Mouse (Mus musculus): ENCODE results near the gene Ptprg. TPM values are rescaled to one million over a fixed set of nuclear protein-coding genes. Genes with fewer than 3 reads are reported as not detected.
"Not testable (repeated sequence)": the region's sequence is repeated elsewhere in the genome, so short reads cannot be mapped to it uniquely, and the experiment has no call there.

Ptprg gene
- polyA plus RNA-seq, 1 experiment from 2014 or later: 55.8 TPM

GRCm38 (mm10) chr14:12220540-12220939 is 667.2 kb downstream of the Ptprg start:
- Histone ChIP-seq H3K36me3 (peaks cover 19% of the 10 kb centered on the region; the same call in 1 of the 2 replicates), H3K4me1 (no peaks in the 10 kb centered on the region), H3K4me3 (no peak overlapping the region), H3K9me3 (replicated peaks) (no peaks in the 10 kb centered on the region), H3K27ac (no peak overlapping the region), H3K4me2 (replicated peaks) (no peak overlapping the region), H3K9ac (no peak overlapping the region), H3K27me3 (no peaks in the 10 kb centered on the region)
- ATAC-seq (ENCODE audit: low FRiP score): no peak
- 80% methylated on average over 8 of the region's 8 CpGs for WGBS

GRCm38 (mm10) chr14:12221571-12221970 is 668.2 kb downstream of the Ptprg start:
- WGBS: 80% methylated on average over 5 of the region's 5 CpGs
- H3K36me3 ChIP-seq: peaks cover 22% of the 10 kb centered on the region
- no peak overlapping the region for H3K4me2 ChIP-seq (replicated peaks)
- ATAC-seq (ENCODE audit: low FRiP score): no peak
- H3K9ac ChIP-seq: no peak overlapping the region
- no peak overlapping the region for H3K27ac ChIP-seq
- no peaks in the 10 kb centered on the region for H3K4me1 ChIP-seq
- no peaks in the 10 kb centered on the region for H3K9me3 ChIP-seq (replicated peaks)
- H3K27me3 ChIP-seq: no peaks in the 10 kb centered on the region
- H3K4me3 ChIP-seq: no peak overlapping the region

- WGBS: 77% methylated on average over 4 of the region's 4 CpGs
- Histone ChIP-seq H3K4me1 (no peaks in the 10 kb centered on the region), H3K9ac (no peak overlapping the region), H3K36me3 (peaks cover 7% of the 10 kb centered on the region; the same call in 1 of the 2 replicates), H3K4me2 (replicated peaks) (no peak overlapping the region), H3K4me3 (no peak overlapping the region), H3K27me3 (no peaks in the 10 kb centered on the region), H3K27ac (no peak overlapping the region), H3K9me3 (replicated peaks) (no peaks in the 10 kb centered on the region)
- ATAC-seq (ENCODE audit: low FRiP score): no peak
Measured at GRCm38 (mm10) chr14:12243726-12244125, 690.4 kb downstream of the Ptprg start.

GRCm38 (mm10) chr14:12276031-12276430 is 722.7 kb downstream of the Ptprg start:
- no peaks in the 10 kb centered on the region for H3K27me3 ChIP-seq
- WGBS: 69% methylated on average over 3 of the region's 3 CpGs
- H3K4me3 ChIP-seq: no peak overlapping the region
- H3K9me3 ChIP-seq (replicated peaks): no peaks in the 10 kb centered on the region
- H3K4me1 ChIP-seq: no peaks in the 10 kb centered on the region
- ATAC-seq (ENCODE audit: low FRiP score): no peak
- no peak overlapping the region for H3K4me2 ChIP-seq (replicated peaks)
- H3K9ac ChIP-seq: no peak overlapping the region
- no peak overlapping the region for H3K27ac ChIP-seq
- H3K36me3 ChIP-seq: no peaks in the 10 kb centered on the region

GRCm38 (mm10) chr14:12283641-12284040 is 730.3 kb downstream of the Ptprg start, which contains the start of gene Gm49355:
Gene Gm49355, plus strand, starts transcription at chr14:12283976.
- H3K27me3 ChIP-seq: no peaks in the 10 kb centered on the region
- ATAC-seq (ENCODE audit: low FRiP score): peak; percentile 32; the same call in 1 of the 2 replicates

GRCm38 (mm10) chr14:12284141-12284912 is 731.0 kb downstream of the Ptprg start, which contains the start of gene 3830406C13Rik:
Gene 3830406C13Rik, plus strand, starts transcription at chr14:12284173.
- Histone ChIP-seq H3K36me3 (no peaks in the 10 kb centered on the region), H3K27me3 (no peaks in the 10 kb centered on the region), H3K9me3 (replicated peaks) (no peaks in the 10 kb centered on the region), H3K4me1 (no peaks in the 10 kb centered on the region), H3K4me2 (replicated peaks) (peak within 1 kb of the TSS; percentile 71), H3K9ac (peak within 1 kb of the TSS; percentile 82), H3K27ac (peak within 1 kb of the TSS; percentile 82), H3K4me3 (peak within 1 kb of the TSS; percentile 58)
- peak; percentile 99 for ATAC-seq (ENCODE audit: low FRiP score)
- 1% methylated on average over 48 of the region's 48 CpGs for WGBS

More at GRCm38 (mm10) chr14:12283641-12284040, 730.3 kb downstream of the Ptprg start, which contains the start of gene Gm49355:
- no peaks in the 10 kb centered on the region for H3K4me1 ChIP-seq
- H3K9me3 ChIP-seq (replicated peaks): no peaks in the 10 kb centered on the region
- peak within 1 kb of the TSS; percentile 58 for H3K4me3 ChIP-seq
- peak within 1 kb of the TSS; percentile 82 for H3K27ac ChIP-seq
- H3K9ac ChIP-seq: peak within 1 kb of the TSS; percentile 82
- no peaks in the 10 kb centered on the region for H3K36me3 ChIP-seq
- 91% methylated on average over 5 of the region's 6 CpGs for WGBS
- peak within 1 kb of the TSS; percentile 71 for H3K4me2 ChIP-seq (replicated peaks)

GRCm38 (mm10) chr14:12289747-12290146 is 736.4 kb downstream of the Ptprg start:
- not testable (repeated sequence) for H3K4me1 ChIP-seq; H3K27me3 ChIP-seq; H3K36me3 ChIP-seq; H3K9ac ChIP-seq; H3K4me2 ChIP-seq (replicated peaks); H3K27ac ChIP-seq; H3K4me3 ChIP-seq; H3K9me3 ChIP-seq (replicated peaks); ATAC-seq (ENCODE audit: low FRiP score)

Other genes with a start within 250 kb of the Ptprg start
- gene Gm3839, start 196.8 kb upstream of the Ptprg start, polyA plus RNA-seq (2016; fragmentation: Nextera tagmentation; extraction: Ambion mirVana): 1.0 and 1.2 TPM in 2 replicates